Mouse (Mus musculus) lung, embryonic 15.5 days (tissue): ENCODE results near the gene Zfp82. TPM values are rescaled to one million over a fixed set of nuclear protein-coding genes. Genes with fewer than 3 reads are reported as not detected.

Experiments used
- ATAC-seq: fragments of 200-750 bp; cut with Nextera tagmentation; 2 replicates; pipeline ENCODE4 v1.8.0; 2017; ENCODE audit warnings: moderate number of reproducible peaks, borderline replicate concordance; ENCODE audit not compliant: low FRiP score, low TSS enrichment; ENCODE audit errors: extremely low read depth
- H3K27ac ChIP-seq: fragments of 300-500 bp; sonication (generic); 2 replicates; pipeline ENCODE4 v1.5.1; 2015; ENCODE audit warnings: moderate library complexity, mild to moderate bottlenecking, inconsistent platforms
- H3K27me3 ChIP-seq: fragments of 300-500 bp; sonication (generic); 2 replicates; pipeline ENCODE4 v1.6.1; 2015; ENCODE audit warnings: inconsistent platforms
- H3K36me3 ChIP-seq: fragments of 300-500 bp; sonication (generic); 2 replicates; pipeline ENCODE4 v1.6.1; 2015; ENCODE audit warnings: inconsistent platforms
- H3K4me1 ChIP-seq: fragments of 300-500 bp; sonication (generic); 2 replicates; pipeline ENCODE4 v1.6.1; 2015; ENCODE audit warnings: inconsistent platforms
- H3K4me2 ChIP-seq: fragments of 300-500 bp; sonication (generic); 2 replicates; pipeline ENCODE4 v1.6.1; 2015; ENCODE audit warnings: inconsistent platforms, mild to moderate bottlenecking, moderate library complexity
- H3K4me3 ChIP-seq: fragments of 300-500 bp; sonication (generic); 2 replicates; pipeline ENCODE4 v1.5.1; 2015; ENCODE audit warnings: mild to moderate bottlenecking, inconsistent platforms
- H3K9ac ChIP-seq: fragments of 300-500 bp; sonication (generic); 2 replicates; pipeline ENCODE4 v1.6.1; 2015; ENCODE audit warnings: inconsistent platforms
- H3K9me3 ChIP-seq: fragments of 300-500 bp; sonication (generic); 2 replicates; pipeline ENCODE4 v1.6.1; 2016; ENCODE audit warnings: inconsistent platforms
- WGBS: fragments of 180-500 bp; shearing (Covaris S2); methylation state at CpG from one replicate; pipeline ENCODE4 v1.1.7; 2015; 5-methylcytosine and 5-hydroxymethylcytosine counted together
- polyA plus RNA-seq: library from polyadenylated mRNA; unstranded; fragments of >200 nt; fragmentation: Nextera tagmentation; extraction: Ambion mirVana; gene quantifications from 2 replicates; pipeline ENCODE4 v1.2.1, GENCODE M21; 2015

Gene Zfp82
- polyA plus RNA-seq, 1 experiment from 2014 or later: 7.6 TPM

GRCm38 (mm10) chr7:30090970-30091585 is 18.4 kb upstream of the Zfp82 start:
- Histone ChIP-seq H3K4me2 (peak overlapping the region; percentile 82), H3K4me1 (peaks cover 24% of the 10 kb centered on the region), H3K9ac (0 out of 2 replicates have a peak overlapping the region, but pooled peaks have one; percentile 23), H3K36me3 (peaks cover 8% of the 10 kb centered on the region), H3K4me3 (peak overlapping the region; percentile 79), H3K9me3 (no peaks in the 10 kb centered on the region), H3K27ac (peak overlapping the region; percentile 72), H3K27me3 (no peaks in the 10 kb centered on the region)
- WGBS: 7% methylated on average over 9 of the region's 9 CpGs
- ATAC-seq: 0 out of 2 replicates have a peak, but pooled peaks have one; percentile 1

- Histone ChIP-seq H3K4me3 (peak within 1 kb of the TSS; percentile 79), H3K4me1 (peaks cover 24% of the 10 kb centered on the region), H3K27me3 (no peaks in the 10 kb centered on the region), H3K9me3 (no peaks in the 10 kb centered on the region), H3K9ac (peak within 1 kb of the TSS; percentile 70), H3K27ac (peak within 1 kb of the TSS; percentile 72), H3K4me2 (peak within 1 kb of the TSS; percentile 82), H3K36me3 (peaks cover 15% of the 10 kb centered on the region)
- WGBS: under 1% methylated on average over 40 of the region's 40 CpGs
- peak; percentile 92 for ATAC-seq
Observed at GRCm38 (mm10) chr7:30090092-30090969, 17.6 kb upstream of the Zfp82 start, which contains the start of the genes Gm26920 and Zfp566. TSS of gene Gm26920 (minus strand) at chr7:30090410. TSS of gene Zfp566 (minus strand) at chr7:30090527.

GRCm38 (mm10) chr7:30089405-30089804 is 16.7 kb upstream of the Zfp82 start:
- H3K9ac ChIP-seq: peak overlapping the region; percentile 70
- H3K27me3 ChIP-seq: no peaks in the 10 kb centered on the region
- H3K36me3 ChIP-seq: peaks cover 24% of the 10 kb centered on the region
- 8% methylated on average over 6 of the region's 6 CpGs for WGBS
- H3K27ac ChIP-seq: no peak overlapping the region
- H3K4me3 ChIP-seq: peak overlapping the region; percentile 79
- peaks cover 23% of the 10 kb centered on the region for H3K4me1 ChIP-seq
- no peaks in the 10 kb centered on the region for H3K9me3 ChIP-seq
- H3K4me2 ChIP-seq: peak overlapping the region; percentile 82
- ATAC-seq: no peak

GRCm38 (mm10) chr7:30086524-30086923 is 13.8 kb upstream of the Zfp82 start:
- no peak overlapping the region for H3K27ac ChIP-seq
- H3K4me3 ChIP-seq: no peak overlapping the region
- H3K9ac ChIP-seq: no peak overlapping the region
- no peaks in the 10 kb centered on the region for H3K9me3 ChIP-seq
- H3K4me1 ChIP-seq: peaks cover 16% of the 10 kb centered on the region
- peaks cover 29% of the 10 kb centered on the region for H3K36me3 ChIP-seq
- no peaks in the 10 kb centered on the region for H3K27me3 ChIP-seq
- H3K4me2 ChIP-seq: no peak overlapping the region
- 90% methylated on average over 9 of the region's 9 CpGs for WGBS
- ATAC-seq: no peak

- H3K9me3 ChIP-seq: no peaks in the 10 kb centered on the region
- 81% methylated on average over 5 of the region's 5 CpGs for WGBS
- H3K4me1 ChIP-seq: no peaks in the 10 kb centered on the region
- H3K27me3 ChIP-seq: no peaks in the 10 kb centered on the region
- H3K4me3 ChIP-seq: no peak overlapping the region
- no peak overlapping the region for H3K9ac ChIP-seq
- no peak overlapping the region for H3K27ac ChIP-seq
- ATAC-seq: no peak
- no peak overlapping the region for H3K4me2 ChIP-seq
- peaks cover 32% of the 10 kb centered on the region for H3K36me3 ChIP-seq
Observed at GRCm38 (mm10) chr7:30064622-30065021, 8.1 kb downstream of the Zfp82 start.

GRCm38 (mm10) chr7:30062478-30062877 is 10.2 kb downstream of the Zfp82 start:
- no peak for ATAC-seq
- H3K9ac ChIP-seq: no peak overlapping the region
- no peaks in the 10 kb centered on the region for H3K9me3 ChIP-seq
- H3K36me3 ChIP-seq: peaks cover 22% of the 10 kb centered on the region; the same call in 1 of the 2 replicates
- H3K4me2 ChIP-seq: no peak overlapping the region
- H3K4me3 ChIP-seq: no peak overlapping the region
- H3K27ac ChIP-seq: no peak overlapping the region
- WGBS: 84% methylated on average over 5 of the region's 5 CpGs
- H3K4me1 ChIP-seq: no peaks in the 10 kb centered on the region
- H3K27me3 ChIP-seq: no peaks in the 10 kb centered on the region

- no peaks in the 10 kb centered on the region for H3K4me1 ChIP-seq
- ATAC-seq: no peak
- H3K27ac ChIP-seq: no peak overlapping the region
- H3K4me2 ChIP-seq: no peak overlapping the region
- H3K27me3 ChIP-seq: no peaks in the 10 kb centered on the region
- H3K9ac ChIP-seq: no peak overlapping the region
- WGBS: 88% methylated on average over 6 of the region's 6 CpGs
- no peak overlapping the region for H3K4me3 ChIP-seq
- no peaks in the 10 kb centered on the region for H3K9me3 ChIP-seq
- peaks cover 33% of the 10 kb centered on the region for H3K36me3 ChIP-seq
Observed at GRCm38 (mm10) chr7:30060341-30060740, 12.4 kb downstream of the Zfp82 start.

- no peak for ATAC-seq
- 2% methylated on average over 3 of the region's 3 CpGs for WGBS
- H3K9ac ChIP-seq: no peak overlapping the region
- H3K27me3 ChIP-seq: no peaks in the 10 kb centered on the region
- H3K4me1 ChIP-seq: peaks cover 11% of the 10 kb centered on the region
- no peaks in the 10 kb centered on the region for H3K9me3 ChIP-seq
- H3K4me3 ChIP-seq: no peak overlapping the region
- H3K27ac ChIP-seq: no peak overlapping the region
- H3K4me2 ChIP-seq: no peak overlapping the region
- peaks cover 16% of the 10 kb centered on the region for H3K36me3 ChIP-seq
Observed at GRCm38 (mm10) chr7:30053591-30053990, 19.1 kb downstream of the Zfp82 start.

- peak within 1 kb of the TSS; percentile 73 for H3K4me3 ChIP-seq
- H3K27me3 ChIP-seq: no peaks in the 10 kb centered on the region
- H3K4me2 ChIP-seq: peak within 1 kb of the TSS; percentile 80
- under 1% methylated on average over 40 of the region's 40 CpGs for WGBS
- peaks cover 6% of the 10 kb centered on the region; the same call in 1 of the 2 replicates for H3K36me3 ChIP-seq
- peak within 1 kb of the TSS; percentile 61 for H3K27ac ChIP-seq
- peak; percentile 97 for ATAC-seq
- H3K9ac ChIP-seq: peak within 1 kb of the TSS; percentile 62
- H3K4me1 ChIP-seq: peaks cover 11% of the 10 kb centered on the region
- H3K9me3 ChIP-seq: no peaks in the 10 kb centered on the region
Observed at GRCm38 (mm10) chr7:30050882-30051548, 21.7 kb downstream of the Zfp82 start, which contains the start of gene Zfp14. TSS of gene Zfp14 (minus strand) at chr7:30051380.

- no peak overlapping the region for H3K27ac ChIP-seq
- H3K4me2 ChIP-seq: no peak overlapping the region
- H3K4me3 ChIP-seq: no peak overlapping the region
- ATAC-seq: no peak
- H3K9me3 ChIP-seq: no peaks in the 10 kb centered on the region
- no peaks in the 10 kb centered on the region for H3K27me3 ChIP-seq
- peaks cover 11% of the 10 kb centered on the region for H3K4me1 ChIP-seq
- no peak overlapping the region for H3K9ac ChIP-seq
- 62% methylated on average over 4 of the region's 4 CpGs for WGBS
- H3K36me3 ChIP-seq: no peaks in the 10 kb centered on the region
Observed at GRCm38 (mm10) chr7:30048126-30048525, 24.6 kb downstream of the Zfp82 start.

- H3K9me3 ChIP-seq: no peaks in the 10 kb centered on the region
- H3K36me3 ChIP-seq: no peaks in the 10 kb centered on the region
- H3K4me3 ChIP-seq: no peak overlapping the region
- 53% methylated on average over 9 of the region's 9 CpGs for WGBS
- H3K9ac ChIP-seq: no peak overlapping the region
- no peaks in the 10 kb centered on the region for H3K4me1 ChIP-seq
- no peak for ATAC-seq
- no peak overlapping the region for H3K4me2 ChIP-seq
- H3K27ac ChIP-seq: no peak overlapping the region
- H3K27me3 ChIP-seq: no peaks in the 10 kb centered on the region
Observed at GRCm38 (mm10) chr7:30044354-30044753, 28.3 kb downstream of the Zfp82 start.
